Mouse (Mus musculus) thymus, postnatal 0 days (tissue): ENCODE data around the gene Klhl24. TPM values are rescaled to one million over a fixed set of nuclear protein-coding genes. Genes with fewer than 3 reads are reported as not detected.
"Not testable (repeated sequence)": the region's sequence is repeated elsewhere in the genome, so short reads cannot be mapped to it uniquely, and the experiment has no call there.

Experiments used
- DNase-seq: peaks from one replicate; pipeline ENCODE4 v3.0.0-alpha.2; 2015; ENCODE audit warnings: low spot score
- polyA plus RNA-seq: library from polyadenylated mRNA; unstranded; fragments of >200 nt; fragmentation: Nextera tagmentation; extraction: Ambion mirVana; gene quantifications from 2 replicates; pipeline ENCODE4 v1.2.1, GENCODE M21; 2015

Gene Klhl24
- polyA plus RNA-seq: 29.2 and 29.5 TPM in 2 replicates

DNA sequence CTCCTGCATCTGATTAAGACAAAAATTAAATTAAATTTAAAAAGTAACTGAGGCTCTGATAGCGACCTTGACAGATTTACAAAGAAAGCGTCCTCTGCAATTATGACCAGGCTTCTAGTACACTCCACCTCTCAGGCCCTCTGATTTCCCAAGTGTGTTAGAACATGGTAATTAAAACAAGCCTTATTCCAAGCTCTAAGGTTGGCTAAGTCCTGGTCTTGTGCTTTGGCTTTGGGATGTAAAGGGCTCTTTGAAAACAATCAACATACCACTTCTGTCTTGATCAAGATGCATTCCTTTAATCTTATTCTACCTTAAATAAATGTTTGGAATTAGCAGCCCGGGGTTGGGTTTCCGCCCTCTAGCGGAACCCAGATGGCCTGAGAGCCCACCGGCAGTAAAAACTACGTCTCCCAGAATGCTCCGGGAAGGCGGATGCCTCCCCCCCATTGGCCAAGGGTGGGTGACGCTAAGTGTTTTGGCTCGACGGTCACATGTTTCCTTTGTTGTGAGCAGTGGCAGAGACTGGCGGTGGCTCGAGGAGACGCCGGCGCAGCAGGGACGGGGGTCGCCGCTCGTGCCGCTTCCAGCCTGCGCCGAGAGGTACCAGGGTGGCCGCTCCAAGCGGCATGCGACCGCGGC, at the start of gene Klhl24:
TSS of gene Klhl24 (plus strand) at position 474 of the 642 bp plus-strand sequence.
- peak; percentile 97 for DNase-seq

DNA sequence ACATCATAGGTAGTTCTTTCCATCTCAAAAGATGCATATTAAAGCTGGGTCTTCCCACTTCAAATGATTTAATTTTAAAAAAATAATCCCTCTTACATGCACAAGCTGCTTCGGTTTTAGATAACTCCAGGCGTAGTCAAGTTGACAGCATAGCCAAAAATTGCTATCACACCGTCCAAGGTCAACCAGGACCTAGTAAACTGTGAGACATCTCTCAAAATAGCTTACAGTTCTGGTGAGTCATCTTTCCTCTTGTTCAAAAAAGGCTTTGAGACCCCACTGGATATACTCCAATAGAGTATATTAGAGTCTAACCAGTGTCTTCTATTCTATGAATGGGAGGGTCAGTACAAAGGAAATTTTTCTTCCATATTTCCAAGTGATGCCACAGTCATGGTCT, 44.7 kb upstream of the Klhl24 start:
- no peak for DNase-seq

GRCm38 (mm10) chr16:20072770-20073169, 24.6 kb upstream of the Klhl24 start:
- no peak for DNase-seq

DNA sequence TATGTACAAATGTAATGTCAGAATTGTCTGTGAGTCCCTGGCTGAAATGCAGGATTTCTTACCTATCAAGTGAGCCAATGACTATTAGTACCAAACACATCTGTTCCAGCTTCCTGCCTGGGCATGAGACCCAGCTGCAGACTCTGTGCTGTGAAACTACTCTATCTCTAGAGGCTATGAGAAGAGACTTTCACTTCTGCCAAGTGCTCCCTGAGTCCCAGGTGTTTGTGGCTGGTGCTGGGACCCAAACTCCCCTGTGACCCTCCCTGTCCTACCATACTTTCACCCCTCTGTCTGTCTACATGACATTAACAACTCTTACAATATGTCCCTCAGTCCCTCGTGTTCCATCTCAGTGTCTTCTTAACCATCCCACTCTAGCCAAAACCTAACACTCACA, 20.7 kb upstream of the Klhl24 start:
- no peak for DNase-seq

DNA sequence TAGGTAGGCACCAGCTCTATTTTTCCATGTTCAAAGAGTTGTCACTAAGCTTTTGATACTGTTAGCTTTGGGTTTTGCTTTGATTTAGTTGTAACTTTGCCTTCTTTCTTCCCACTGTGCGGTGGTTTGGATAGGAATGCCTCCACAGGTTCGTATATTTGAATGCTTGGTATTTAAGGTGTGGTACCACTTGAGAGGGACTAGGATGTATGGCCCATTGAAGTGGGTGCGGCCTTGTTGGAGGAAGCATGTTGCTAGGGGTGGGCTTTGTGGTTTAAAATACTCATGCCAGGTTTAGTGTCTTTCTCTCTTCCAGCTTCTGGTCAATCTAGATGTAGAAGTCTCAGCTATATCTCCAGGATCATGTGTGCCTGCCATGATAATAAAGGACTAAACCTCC, 17.1 kb upstream of the Klhl24 start:
- no peak for DNase-seq

DNA sequence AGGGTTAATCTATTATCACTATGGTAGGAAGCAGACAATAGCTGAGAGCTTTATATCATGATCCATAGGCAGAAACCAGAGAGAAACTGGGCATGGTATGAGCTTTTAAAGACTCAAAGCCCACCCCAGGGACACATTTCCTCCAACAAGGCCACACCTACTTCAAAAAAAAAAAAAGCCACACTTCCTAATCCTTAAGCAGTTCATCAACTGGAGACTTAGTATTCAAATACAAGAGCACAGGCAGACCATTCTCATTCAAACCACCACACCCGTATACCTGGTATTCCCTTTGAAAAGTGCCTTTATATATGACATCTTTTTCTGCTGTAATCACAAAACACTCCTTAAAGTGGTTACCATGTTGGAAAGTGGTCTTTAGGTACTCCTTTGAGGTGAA, 12.7 kb upstream of the Klhl24 start:
- DNase-seq: no peak

- no peak for DNase-seq
These were observed 12.0 kb upstream of the Klhl24 start for GRCm38 (mm10) chr16:20085250-20085905.

- DNase-seq: no peak
These were observed 10.4 kb upstream of the Klhl24 start for GRCm38 (mm10) chr16:20086976-20087375.

GRCm38 (mm10) chr16:20089636-20090035, 7.7 kb upstream of the Klhl24 start:
- DNase-seq: no peak

DNA sequence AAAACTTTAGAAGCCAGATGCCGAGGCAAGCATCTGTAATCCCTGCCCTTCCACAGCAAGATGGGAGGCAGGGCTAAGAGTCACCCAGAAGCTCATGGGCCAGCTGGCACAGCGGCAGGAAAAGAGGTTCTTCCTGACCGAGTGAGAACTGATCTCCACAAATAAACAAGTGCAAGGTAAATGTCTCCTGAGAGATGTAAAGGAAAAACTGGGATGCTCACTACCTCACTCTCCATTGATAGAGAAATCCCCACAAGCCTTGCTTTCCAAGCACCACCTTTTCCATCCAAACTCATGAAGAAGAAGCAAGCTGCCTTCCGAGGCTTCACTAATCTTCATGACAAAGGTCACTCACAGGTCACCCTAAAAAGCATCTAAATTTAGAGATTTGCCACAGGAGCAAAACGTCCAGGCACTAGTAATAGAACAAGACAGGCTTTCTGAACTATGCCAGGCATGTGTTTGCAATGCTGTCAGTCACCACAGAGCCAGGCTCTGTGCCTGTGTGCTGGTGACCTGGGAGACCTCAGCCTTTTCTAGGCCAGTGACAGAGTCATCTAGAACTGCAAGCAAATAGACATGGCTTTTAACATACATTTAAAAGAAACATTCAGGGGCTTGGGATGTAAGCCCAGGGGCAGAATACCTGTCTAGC, 6.3 kb upstream of the Klhl24 start:
- DNase-seq: no peak

DNA sequence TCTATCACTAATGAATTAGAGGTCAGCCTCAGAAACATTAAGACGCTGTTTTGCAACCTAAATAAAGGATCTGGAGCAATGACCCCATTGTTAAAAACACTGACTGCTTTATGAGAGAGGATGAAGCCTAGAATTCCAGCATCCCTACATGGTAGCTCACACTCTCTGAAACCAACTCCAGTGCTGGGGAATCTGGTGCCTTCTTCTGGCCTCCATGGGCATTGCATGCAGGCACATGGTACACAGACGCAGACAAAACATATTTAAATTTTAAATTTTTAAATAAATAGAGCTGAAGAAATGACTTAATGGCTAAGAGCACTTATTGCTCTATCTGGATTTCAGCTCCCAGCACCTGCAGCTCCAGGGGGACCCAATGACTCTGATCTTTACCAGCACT, 1.4 kb upstream of the Klhl24 start:
- DNase-seq: peak; percentile 10

DNA sequence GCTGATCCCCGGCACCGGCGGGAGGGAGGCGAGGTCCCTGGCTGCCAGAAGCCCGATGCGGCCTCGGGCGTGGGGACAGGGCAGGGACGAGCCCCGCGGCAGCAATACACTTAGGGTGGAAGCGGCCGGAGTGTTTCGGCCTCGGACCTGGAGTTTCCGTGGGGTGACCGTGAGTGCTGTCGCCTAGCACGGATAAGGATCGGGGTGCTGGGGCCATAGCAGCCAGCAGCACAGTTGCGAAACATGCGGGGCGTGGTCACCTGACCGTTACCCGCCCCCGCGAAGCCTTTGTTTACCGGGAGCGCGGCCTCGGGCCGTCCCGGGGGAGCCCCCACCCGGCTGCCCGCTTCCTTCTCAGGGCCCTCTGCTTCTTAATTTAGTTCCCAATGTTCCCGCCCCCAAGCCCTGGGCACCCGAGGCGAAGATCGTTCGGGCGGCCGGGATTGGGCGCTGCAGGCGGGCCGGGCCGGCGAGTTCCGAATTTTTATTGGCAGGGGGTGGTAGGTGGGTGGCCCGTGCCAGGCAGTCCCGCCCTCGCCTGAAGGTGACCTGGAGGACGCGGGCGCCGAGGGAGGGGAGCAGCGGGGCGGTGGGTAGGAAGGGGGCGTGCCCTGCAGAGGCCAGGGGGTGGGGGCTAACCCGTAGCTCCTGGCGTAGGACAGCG, 501 bp downstream of the Klhl24 start:
- DNase-seq: peak; percentile 88

DNA sequence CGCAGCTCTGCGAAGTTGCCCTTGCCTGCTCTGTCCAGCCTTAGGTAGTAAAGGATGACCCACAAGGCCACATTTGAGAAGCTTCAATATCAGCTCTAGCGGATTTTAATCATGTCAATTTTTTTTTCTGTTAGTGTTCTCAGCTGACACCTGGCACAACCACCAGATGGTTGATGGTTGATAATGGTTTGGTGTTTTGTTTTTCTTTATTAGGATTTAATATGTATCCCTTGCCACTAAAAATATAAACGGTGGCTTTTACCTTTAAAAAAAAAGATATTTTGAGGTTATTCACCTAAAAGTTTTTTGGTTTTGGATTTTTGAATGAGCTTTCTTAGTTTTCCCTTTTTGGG, 1.0 kb downstream of the Klhl24 start:
- no peak for DNase-seq

DNA sequence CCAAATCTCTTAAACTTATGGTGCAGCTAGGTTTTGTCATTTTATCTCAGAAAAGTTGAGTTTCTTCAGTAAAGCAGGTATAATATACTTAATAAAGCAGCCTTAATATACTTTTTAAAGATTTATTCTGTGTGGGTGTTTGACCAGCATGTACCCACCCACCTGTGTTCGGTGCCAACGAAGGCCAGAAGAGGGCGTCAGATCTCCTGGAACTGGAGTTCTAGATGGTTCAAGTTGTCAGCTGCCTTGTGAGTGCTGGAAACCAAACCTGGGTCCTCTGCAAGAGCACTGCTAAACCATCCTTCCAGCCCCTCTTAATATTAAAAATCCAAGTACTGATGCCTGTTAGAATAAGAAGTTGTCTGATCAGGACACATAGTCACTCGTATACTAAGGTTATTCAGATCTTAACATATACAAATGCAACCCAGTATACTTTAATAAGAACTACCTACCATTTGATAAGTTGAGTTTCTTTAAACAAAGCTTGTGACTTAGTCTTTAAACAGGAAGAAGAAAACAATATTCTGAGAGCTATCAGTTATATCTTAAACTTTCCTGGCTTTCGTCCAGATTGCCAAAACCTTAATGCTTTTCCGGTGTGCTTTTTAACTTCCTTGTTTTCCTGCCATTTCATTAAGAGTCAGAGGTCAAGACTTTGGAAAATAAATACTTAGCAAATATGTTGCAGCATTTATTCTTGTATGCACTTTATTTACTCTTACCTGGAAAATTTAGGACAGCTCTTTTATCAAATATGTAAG, 1.7 kb downstream of the Klhl24 start:
- DNase-seq: peak; percentile 5

DNA sequence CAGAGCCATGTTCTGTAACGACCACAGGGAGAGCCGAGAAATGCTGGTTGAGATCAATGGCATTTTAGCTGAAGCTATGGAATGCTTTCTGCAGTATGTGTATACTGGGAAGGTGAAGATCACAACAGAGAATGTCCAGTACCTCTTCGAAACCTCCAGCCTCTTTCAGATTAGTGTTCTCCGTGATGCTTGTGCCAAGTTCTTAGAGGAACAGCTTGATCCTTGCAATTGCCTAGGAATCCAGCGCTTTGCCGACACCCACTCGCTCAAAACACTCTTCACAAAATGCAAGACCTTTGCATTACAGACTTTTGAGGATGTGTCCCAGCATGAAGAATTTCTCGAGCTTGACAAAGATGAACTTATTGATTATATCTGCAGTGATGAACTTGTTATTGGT, 9.7 kb downstream of the Klhl24 start:
- no peak for DNase-seq

- DNase-seq: no peak
These were observed 11.6 kb downstream of the Klhl24 start for GRCm38 (mm10) chr16:20108961-20109360.

- DNase-seq: no peak
These were observed 15.3 kb downstream of the Klhl24 start for GRCm38 (mm10) chr16:20112649-20113048.

DNA sequence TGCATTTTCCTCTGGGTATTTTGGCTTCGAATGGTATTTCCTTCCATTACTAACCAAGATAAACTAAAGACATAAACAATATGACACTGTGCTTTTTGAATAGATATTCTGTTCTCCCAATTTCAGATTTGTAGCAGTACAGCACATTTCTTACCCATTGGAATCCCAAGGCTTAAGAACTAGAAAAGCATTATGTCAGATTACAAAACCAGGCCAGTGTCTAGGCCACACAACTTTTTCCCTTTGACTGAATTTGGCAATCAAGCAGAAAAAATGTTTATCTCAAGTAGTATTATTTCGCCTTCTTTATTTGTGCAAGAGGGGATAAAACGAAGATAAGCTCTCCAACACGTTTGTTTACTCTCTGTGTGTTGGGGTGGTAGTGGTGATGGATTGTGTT, 18.7 kb downstream of the Klhl24 start:
- no peak for DNase-seq

DNA sequence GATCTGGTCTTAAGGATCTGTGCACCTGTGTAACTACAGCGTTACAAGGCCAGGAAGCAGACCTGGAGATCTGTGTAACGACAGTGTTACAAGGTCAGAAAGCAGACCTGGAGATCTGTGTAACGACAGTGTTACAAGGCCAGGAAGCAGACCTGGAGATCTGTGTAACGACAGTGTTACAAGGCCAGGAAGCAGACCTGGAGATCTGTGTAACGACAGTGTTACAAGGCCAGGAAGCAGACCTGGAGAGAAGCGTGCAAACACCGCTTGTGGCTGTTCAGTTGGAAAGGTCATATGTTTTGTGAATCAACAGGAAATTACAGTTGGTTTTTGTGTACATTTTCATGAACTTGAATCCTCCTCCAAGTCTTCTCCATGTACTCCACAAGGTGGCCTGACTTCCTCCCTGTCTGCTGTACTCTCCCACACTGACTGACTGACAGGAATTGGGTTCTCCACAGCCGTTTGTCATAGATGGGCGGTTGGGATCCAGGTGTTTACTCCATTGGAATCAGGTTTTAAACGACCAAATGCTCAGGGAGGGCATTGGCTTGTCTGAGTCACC, 29.1 kb downstream of the Klhl24 start:
- not testable (repeated sequence) for DNase-seq

DNA sequence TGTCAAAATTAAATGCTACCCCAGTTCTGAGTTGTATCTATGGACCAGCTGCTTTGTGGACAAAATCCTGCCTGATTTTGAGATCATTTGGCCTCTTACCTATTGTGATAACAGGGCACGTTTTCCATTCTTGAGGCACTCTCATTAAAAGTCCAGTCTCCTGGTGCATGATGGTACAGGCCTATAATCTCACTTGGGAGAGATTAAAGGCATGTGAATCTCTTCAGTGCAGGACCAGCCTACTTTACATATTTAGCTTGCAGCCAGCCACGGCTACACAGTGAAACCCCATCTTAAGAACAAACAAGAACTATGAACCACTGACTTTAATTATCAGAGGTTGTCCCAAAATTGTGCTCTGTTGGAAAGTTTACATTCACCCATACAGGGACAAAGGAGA, 33.1 kb downstream of the Klhl24 start:
- no peak for DNase-seq
